Mouse (Mus musculus) urinary bladder, postnatal 25 days (tissue): ENCODE data around the gene Spic.

Experiments used
- DNase-seq: peaks from one replicate; pipeline ENCODE4 v3.0.0; 2022; ENCODE audit warnings: low spot score

The Spic gene

DNA sequence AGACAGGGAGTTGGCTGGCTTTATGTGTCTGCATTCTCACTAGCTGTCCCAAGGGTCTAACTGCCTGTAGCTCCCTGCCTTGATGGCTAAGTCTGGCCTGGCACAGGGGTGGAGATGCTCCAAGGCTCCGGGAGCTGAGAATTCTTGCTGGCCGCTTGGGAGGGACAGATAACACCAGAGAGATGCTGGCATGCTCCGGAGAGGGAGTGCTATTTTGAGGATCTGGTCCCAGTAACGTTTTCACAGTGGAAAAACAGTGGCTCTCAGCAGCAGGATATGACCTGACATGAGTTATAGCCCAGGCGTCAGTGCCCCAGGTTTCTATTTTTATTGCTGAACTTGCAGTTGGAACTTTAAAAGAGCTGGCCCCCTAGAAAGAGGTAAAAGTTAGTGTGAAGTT is 39.4 kb downstream of the Spic start:
- DNase-seq: no peak

DNA sequence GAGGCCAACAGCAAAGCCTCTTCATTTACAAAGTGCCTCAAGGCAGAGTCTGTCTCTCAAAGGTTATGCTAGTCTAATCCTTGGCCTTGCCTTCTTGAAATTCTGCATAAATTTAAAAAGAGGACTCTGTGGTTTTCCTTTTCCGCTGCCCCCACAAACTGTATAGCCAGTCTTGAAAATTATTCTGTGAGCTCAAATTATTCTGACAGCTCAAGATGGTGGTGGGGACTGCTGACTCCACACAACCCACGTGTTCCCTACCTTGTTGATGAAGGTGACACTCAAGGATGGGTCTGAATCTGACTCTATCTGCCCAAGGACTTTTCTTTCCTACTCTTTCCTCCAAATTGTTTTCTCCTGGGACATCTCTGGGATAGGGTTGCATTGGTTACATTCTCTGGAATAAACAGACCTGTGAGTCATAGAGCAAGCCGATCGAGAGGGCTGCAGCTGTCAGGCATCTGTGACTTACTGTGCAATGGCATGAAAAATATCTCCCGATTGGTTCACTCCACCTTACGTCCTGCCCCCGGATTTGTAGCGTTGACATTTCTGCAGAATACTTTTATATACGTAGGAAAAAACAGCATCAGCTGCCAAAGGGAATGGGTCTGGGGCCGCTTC is 53.4 kb downstream of the Spic start:
- DNase-seq: no peak

DNA sequence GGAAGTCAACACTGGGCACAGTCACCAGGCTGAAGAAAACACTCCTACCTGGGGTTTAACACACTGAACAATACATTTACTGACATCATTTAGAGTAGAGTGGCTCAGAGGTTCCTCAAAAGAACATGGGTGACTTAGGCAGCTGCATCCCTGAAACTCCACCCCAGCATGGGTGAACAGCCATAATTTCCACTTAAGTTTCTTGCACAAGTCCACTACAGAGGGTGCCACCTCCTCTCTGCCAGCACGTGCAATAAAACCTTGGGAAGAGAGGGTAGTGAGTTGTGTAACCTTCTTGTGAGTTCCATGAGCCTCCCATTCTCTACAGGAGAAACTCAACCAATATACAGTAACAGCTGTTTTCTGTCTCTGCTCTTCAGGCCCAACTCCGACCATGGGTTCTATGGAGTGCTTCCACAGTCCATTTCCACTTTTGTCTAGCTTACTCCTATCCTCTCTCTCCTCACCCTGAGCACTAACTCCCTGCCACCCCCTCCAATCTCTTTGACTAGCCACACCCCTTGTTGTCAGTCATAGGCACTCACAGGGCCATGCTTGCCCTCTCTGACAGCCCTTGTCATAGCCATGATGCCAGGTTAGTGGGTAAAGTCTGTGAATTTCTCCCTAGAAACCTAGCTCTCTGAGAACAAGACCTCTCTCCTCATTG is 54.0 kb downstream of the Spic start:
- DNase-seq: no peak

DNA sequence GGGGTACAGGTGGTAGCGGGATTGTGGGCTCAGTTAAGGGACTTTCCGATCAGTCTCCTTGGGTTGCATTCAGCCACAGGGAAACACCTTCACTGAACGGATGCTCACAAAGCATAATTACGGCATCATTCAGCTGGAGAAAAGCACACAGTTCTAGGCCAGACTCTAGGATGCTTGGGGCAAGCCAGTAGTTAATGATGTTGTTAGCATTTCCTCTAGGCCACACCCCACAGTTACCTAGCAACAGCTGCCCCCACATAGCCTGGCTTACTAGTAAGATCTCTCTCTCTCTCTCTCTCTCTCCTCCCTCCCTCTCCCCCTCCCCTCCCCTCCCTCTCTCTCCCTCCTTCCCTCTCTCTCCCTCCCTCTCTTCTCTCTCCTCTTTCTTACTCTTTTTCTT is 57.8 kb downstream of the Spic start:
- no peak for DNase-seq

DNA sequence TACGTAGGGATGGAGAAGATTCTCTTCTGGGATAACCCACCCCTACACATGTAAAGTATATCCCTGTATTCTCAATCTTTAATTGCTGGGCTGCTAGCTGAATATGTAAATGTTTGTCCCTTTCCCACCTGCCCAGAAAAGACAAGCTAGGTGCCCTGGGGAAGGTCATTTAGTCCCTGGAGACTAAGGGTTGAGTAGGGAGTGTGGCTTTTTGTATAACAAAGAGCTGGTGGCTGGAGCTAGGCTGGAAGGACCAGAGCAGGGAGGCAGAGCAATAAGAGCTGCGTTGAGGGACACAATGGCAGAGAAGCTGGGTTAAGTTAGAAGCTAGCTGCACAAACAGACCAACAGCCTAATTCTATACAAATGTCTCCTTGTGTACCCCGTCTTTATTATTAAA is 58.6 kb downstream of the Spic start:
- no peak for DNase-seq
